Comparison of ENCODE assay signal across 8 mouse cellular contexts in genomic region chr13:104817696-104818095, GRCm38 (mm10). TPM values are rescaled to one million over a fixed set of nuclear protein-coding genes. Genes with fewer than 3 reads are reported as not detected.
DNase-seq lines count a peak whose midpoint lies in the region; ATAC-seq lines count a peak whose summit lies in the region.

No protein-coding gene starts in this region.

- no peaks in the 10 kb centered on the region; the same call in 1 of the 2 replicates for H3K36me3 ChIP-seq in lung, embryonic 16.5 days (ENCODE audit: control insufficient read depth, insufficient read depth, low read length)
- H3K36me3 ChIP-seq in embryonic facial prominence, embryonic 14.5 days (ENCODE audit: control insufficient read depth, insufficient read depth, low read length): no peaks in the 10 kb centered on the region
- H3K36me3 ChIP-seq in intestine, embryonic 16.5 days (ENCODE audit: control insufficient read depth, insufficient read depth, low read length): no peaks in the 10 kb centered on the region
- H3K36me3 ChIP-seq in midbrain, embryonic 14.5 days (ENCODE audit: control insufficient read depth, insufficient read depth, low read length): 0 out of 2 replicates have a peak, but pooled peaks cover 4% of the 10 kb centered on the region

- H3K4me1 ChIP-seq in lung, embryonic 16.5 days (replicated peaks; ENCODE audit: control insufficient read depth, insufficient read depth, low read length): peaks cover 15% of the 10 kb centered on the region
- H3K4me1 ChIP-seq in embryonic facial prominence, embryonic 14.5 days (ENCODE audit: control insufficient read depth, insufficient read depth, low read length): peaks cover 25% of the 10 kb centered on the region
- H3K4me1 ChIP-seq in intestine, embryonic 16.5 days (ENCODE audit: control insufficient read depth, insufficient read depth, low read length): peaks cover 18% of the 10 kb centered on the region
- peaks cover 16% of the 10 kb centered on the region for H3K4me1 ChIP-seq in midbrain, embryonic 14.5 days (ENCODE audit: control insufficient read depth, insufficient read depth, low read length)

- ATAC-seq in lung, embryonic 16.5 days (ENCODE audit: low read depth): no peak
- no peak for ATAC-seq in embryonic facial prominence, embryonic 14.5 days (ENCODE audit: low read depth)
- no peak for ATAC-seq in intestine, embryonic 16.5 days
- ATAC-seq in midbrain, embryonic 14.5 days (ENCODE audit: low FRiP score, low TSS enrichment): no peak

- H3K9ac ChIP-seq in lung, embryonic 16.5 days (ENCODE audit: low read length): peak overlapping the region; percentile 95
- peak overlapping the region; percentile 81 for H3K9ac ChIP-seq in embryonic facial prominence, embryonic 14.5 days (ENCODE audit: low read depth, low read length)
- peak overlapping the region; percentile 95 for H3K9ac ChIP-seq in intestine, embryonic 16.5 days (ENCODE audit: low read depth, low read length)
- H3K9ac ChIP-seq in midbrain, embryonic 14.5 days (replicated peaks; ENCODE audit: low read length): peak overlapping the region; percentile 85

- peak overlapping the region; percentile 91 for H3K4me3 ChIP-seq in lung, embryonic 16.5 days (ENCODE audit: low read length)
- H3K4me3 ChIP-seq in embryonic facial prominence, embryonic 14.5 days (ENCODE audit: low read depth, low read length): peak overlapping the region; percentile 66
- H3K4me3 ChIP-seq in intestine, embryonic 16.5 days (ENCODE audit: low read length): peak overlapping the region; percentile 64
- H3K4me3 ChIP-seq in midbrain, embryonic 14.5 days (replicated peaks; ENCODE audit: low read depth, low read length): peak overlapping the region; percentile 81

- no peaks in the 10 kb centered on the region for H3K27me3 ChIP-seq in lung, embryonic 16.5 days (ENCODE audit: control insufficient read depth, insufficient read depth, low read depth, low read length)
- H3K27me3 ChIP-seq in embryonic facial prominence, embryonic 14.5 days (replicated peaks; ENCODE audit: control insufficient read depth, insufficient read depth, low read length): no peaks in the 10 kb centered on the region
- no peaks in the 10 kb centered on the region for H3K27me3 ChIP-seq in intestine, embryonic 16.5 days (replicated peaks; ENCODE audit: control insufficient read depth, insufficient read depth, low read length)
- no peaks in the 10 kb centered on the region for H3K27me3 ChIP-seq in midbrain, embryonic 14.5 days (ENCODE audit: control insufficient read depth, insufficient read depth, low read length)

- DNase-seq in lung, postnatal 25 days (ENCODE audit: low spot score): no peak
- DNase-seq in embryonic facial prominence, embryonic 14.5 days (ENCODE audit: low spot score): no peak
- no peak for DNase-seq in midbrain, embryonic 14.5 days
- no peak for DNase-seq in layer of hippocampus, postnatal 10 days (ENCODE audit: low spot score in 2 of 2)
- no peak for DNase-seq in ovary, postnatal 10 days (ENCODE audit: low spot score)
- DNase-seq in layer of hippocampus, postnatal 14 days (ENCODE audit: low spot score in 2 of 2): no peak

- H3K4me2 ChIP-seq in lung, embryonic 16.5 days (ENCODE audit: low read depth, low read length): peak overlapping the region; percentile 88
- H3K4me2 ChIP-seq in embryonic facial prominence, embryonic 14.5 days (ENCODE audit: low read depth, low read length): peak overlapping the region; percentile 65
- peak overlapping the region; percentile 64 for H3K4me2 ChIP-seq in intestine, embryonic 16.5 days (ENCODE audit: low read depth, low read length)
- H3K4me2 ChIP-seq in midbrain, embryonic 14.5 days (ENCODE audit: low read length): peak overlapping the region; percentile 76

- WGBS in lung, embryonic 16.5 days: 42% methylated on average over 12 of the region's 12 CpGs
- WGBS in embryonic facial prominence, embryonic 14.5 days: 45% methylated on average over 12 of the region's 12 CpGs
- WGBS in intestine, embryonic 16.5 days: 49% methylated on average over 12 of the region's 12 CpGs
- WGBS in midbrain, embryonic 14.5 days: 53% methylated on average over 12 of the region's 12 CpGs

- no peak overlapping the region for H3K27ac ChIP-seq in lung, embryonic 16.5 days (ENCODE audit: low read length)
- H3K27ac ChIP-seq in embryonic facial prominence, embryonic 14.5 days (replicated peaks; ENCODE audit: low read depth, low read length): no peak overlapping the region
- H3K27ac ChIP-seq in intestine, embryonic 16.5 days (ENCODE audit: low read length): peak overlapping the region; percentile 75
- no peak overlapping the region for H3K27ac ChIP-seq in midbrain, embryonic 14.5 days (replicated peaks; ENCODE audit: low read depth, low read length)

- H3K9me3 ChIP-seq in lung, embryonic 16.5 days (ENCODE audit: control insufficient read depth, low read length): no peaks in the 10 kb centered on the region
- H3K9me3 ChIP-seq in embryonic facial prominence, embryonic 14.5 days (ENCODE audit: control insufficient read depth, low read length): no peaks in the 10 kb centered on the region
- H3K9me3 ChIP-seq in intestine, embryonic 16.5 days (ENCODE audit: control insufficient read depth, low read length): no peaks in the 10 kb centered on the region
- H3K9me3 ChIP-seq in midbrain, embryonic 14.5 days (ENCODE audit: control insufficient read depth, low read length): no peaks in the 10 kb centered on the region

RNA-seq across cellular contexts. Expression of gene Cwc27, which starts 0.8 kb away (rescaled TPM):
- polyA plus RNA-seq in lung, embryonic 16.5 days (2015; fragmentation: Nextera tagmentation; extraction: Ambion mirVana): 25.0 and 26.5 TPM in 2 replicates
- 19.1 and 30.3 TPM in 2 replicates for polyA plus RNA-seq in embryonic facial prominence, embryonic 14.5 days (2014; fragmentation: Nextera tagmentation; extraction: Ambion mirVana)
- 23.5 and 26.0 TPM in 2 replicates for polyA plus RNA-seq in intestine, embryonic 16.5 days (2015; fragmentation: Nextera tagmentation; extraction: Ambion mirVana)
- polyA plus RNA-seq in midbrain, embryonic 14.5 days (2014; fragmentation: Nextera tagmentation; extraction: Ambion mirVana): 24.0 and 26.5 TPM in 2 replicates
- 10 to 100 TPM; 22.1 to 26.8 TPM for total RNA-seq in layer of hippocampus, postnatal 10 days (2021)
- total RNA-seq in layer of hippocampus, postnatal 14 days (2021): 10 to 100 TPM; 19.3 to 24.1 TPM

RNA-seq across cellular contexts. Expression of gene Srek1ip1, which starts 25.4 kb away (rescaled TPM):
- polyA plus RNA-seq in lung, embryonic 16.5 days (2015; fragmentation: Nextera tagmentation; extraction: Ambion mirVana): 22.7 and 23.8 TPM in 2 replicates
- 19.5 and 20.4 TPM in 2 replicates for polyA plus RNA-seq in embryonic facial prominence, embryonic 14.5 days (2014; fragmentation: Nextera tagmentation; extraction: Ambion mirVana)
- 20.6 and 21.1 TPM in 2 replicates for polyA plus RNA-seq in intestine, embryonic 16.5 days (2015; fragmentation: Nextera tagmentation; extraction: Ambion mirVana)
- 16.5 and 17.3 TPM in 2 replicates for polyA plus RNA-seq in midbrain, embryonic 14.5 days (2014; fragmentation: Nextera tagmentation; extraction: Ambion mirVana)
- 10 to 100 TPM; 14.2 to 14.5 TPM for total RNA-seq in layer of hippocampus, postnatal 10 days (2021)
- total RNA-seq in layer of hippocampus, postnatal 14 days (2021): 10 to 100 TPM; 14.4 to 15.0 TPM

RNA-seq across cellular contexts. Expression of gene Shisal2b, which starts 46.0 kb away (rescaled TPM):
- polyA plus RNA-seq in lung, embryonic 16.5 days (2015; fragmentation: Nextera tagmentation; extraction: Ambion mirVana): 0.21 and 0.45 TPM in 2 replicates
- 0.30 and 0.75 TPM in 2 replicates for polyA plus RNA-seq in embryonic facial prominence, embryonic 14.5 days (2014; fragmentation: Nextera tagmentation; extraction: Ambion mirVana)
- polyA plus RNA-seq in intestine, embryonic 16.5 days (2015; fragmentation: Nextera tagmentation; extraction: Ambion mirVana): 0.13 and 0.17 TPM in 2 replicates
- 0.86 and 1.9 TPM in 2 replicates for polyA plus RNA-seq in midbrain, embryonic 14.5 days (2014; fragmentation: Nextera tagmentation; extraction: Ambion mirVana)
- total RNA-seq in layer of hippocampus, postnatal 10 days (2021): under 1 TPM; 0.55 to 0.80 TPM
- under 1 TPM; 0.38 to 0.51 TPM for total RNA-seq in layer of hippocampus, postnatal 14 days (2021)
